Mouse (Mus musculus) retina, postnatal 7 days (tissue): Measurements from ENCODE around the gene Prm2.
A peak's percentile ranks its signal among the peaks of the same experiment; 100 is the strongest.
"Not testable (repeated sequence)": the region's sequence is repeated elsewhere in the genome, so short reads cannot be mapped to it uniquely, and the experiment has no call there.

Source experiments
- DNase-seq: peaks from one replicate; pipeline ENCODE4 v3.0.0-alpha.2; 2012; ENCODE audit warnings: low read depth, low spot score

Prm2 gene

GRCm38 (mm10) chr16:10812865-10813371, 17.0 kb upstream of the Prm2 start, which contains the start of gene Gm11172:
Gm11172 (plus strand) TSS chr16:10812915.
- no peak for DNase-seq

DNA sequence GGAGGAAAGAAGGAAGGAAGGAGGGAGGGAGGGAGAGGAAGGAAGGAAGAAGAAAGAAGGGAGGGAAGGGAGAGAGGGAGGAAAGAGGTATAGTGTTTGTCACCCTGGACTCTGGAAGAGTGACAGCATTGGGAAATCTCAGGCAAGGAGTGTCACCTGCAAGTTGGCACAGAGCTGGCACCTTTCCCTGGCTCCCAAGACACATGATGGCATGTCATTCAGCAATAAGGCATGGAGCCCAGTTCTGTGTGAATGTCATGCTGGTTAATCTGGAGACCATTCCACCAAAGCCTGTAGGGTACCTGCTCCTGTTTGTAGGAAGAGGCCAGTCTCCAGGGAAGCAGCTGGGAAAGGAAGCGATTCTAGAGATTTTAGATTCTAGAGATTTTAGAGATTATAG, 14.4 kb upstream of the Prm2 start:
- no peak for DNase-seq

DNA sequence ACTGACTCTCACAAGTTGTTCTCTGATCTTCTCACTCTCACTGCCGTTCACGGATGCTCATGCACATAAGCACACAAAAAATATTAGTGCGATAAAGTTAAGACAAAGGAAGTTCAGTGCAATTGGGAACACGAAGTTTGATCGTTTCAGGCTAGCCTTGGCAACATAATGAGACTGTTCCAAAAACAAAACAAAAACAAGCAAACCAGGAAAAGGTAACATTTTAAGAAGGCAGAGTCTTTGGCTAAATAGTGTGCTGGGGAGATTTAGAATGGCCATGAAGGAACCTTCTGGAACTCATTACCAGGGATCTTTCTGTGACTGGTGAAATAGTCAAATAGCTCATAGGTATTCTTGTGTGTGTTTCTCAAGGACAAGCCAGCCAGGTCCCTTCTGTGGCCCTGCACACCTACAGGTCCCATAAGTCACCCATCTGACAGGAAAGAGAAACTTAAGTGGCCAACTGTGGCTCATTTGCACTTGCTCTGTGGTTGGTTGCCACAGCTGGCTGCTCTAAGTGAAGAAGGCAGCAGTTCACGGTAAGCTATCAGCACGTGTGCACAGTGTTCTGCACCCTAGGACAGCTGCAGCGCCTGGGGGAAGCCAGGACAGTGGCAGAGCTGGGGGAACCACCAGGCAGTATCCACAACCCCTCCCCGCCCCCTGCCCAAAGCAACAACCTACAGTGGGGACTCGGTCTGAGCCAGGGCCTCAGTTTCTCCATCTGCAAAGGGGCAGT, 10.0 kb upstream of the Prm2 start, which contains the start of gene Prm1:
Prm1 (minus strand) TSS at position 51 of the 739 bp plus-strand sequence.
- no peak for DNase-seq

DNA sequence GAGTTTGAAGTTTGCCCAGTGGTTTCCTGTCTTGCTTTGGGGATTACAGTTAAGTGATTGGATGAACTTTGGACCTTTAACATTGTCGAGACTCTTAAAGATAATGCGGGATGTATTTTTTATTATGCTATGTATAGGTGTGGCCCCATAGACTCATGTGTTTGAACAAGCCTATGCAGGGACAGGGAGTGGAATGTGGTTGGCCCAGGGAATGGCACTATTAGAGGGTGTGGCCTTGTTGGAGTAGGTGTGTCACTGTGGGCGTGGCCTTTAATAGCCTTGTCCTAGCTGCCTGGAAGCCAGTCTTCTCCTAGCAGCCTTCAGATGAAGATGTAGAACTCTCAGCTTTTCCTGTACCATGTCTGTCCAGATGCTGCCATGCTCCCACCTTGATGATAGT, 6.5 kb upstream of the Prm2 start:
- not testable (repeated sequence) for DNase-seq

DNA sequence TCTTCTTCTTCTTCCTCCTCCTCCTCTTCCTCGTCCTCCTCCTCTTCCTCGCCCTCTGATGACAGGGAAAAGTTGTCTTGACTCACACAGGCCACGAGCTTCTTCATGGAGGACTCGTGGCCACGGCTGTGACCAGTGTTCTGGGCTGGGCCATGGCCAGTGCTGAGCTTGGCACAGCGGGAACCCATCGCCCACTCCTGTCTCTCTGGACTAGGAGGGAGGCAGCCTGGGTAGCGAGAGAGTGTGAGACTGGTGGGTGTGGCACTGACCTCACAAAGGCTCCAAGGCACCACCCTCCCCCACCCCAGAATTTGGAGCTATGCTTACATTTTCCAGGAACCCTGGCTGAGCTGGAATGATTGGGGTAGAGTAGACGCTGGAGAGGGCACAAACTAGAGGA, 5.2 kb downstream of the Prm2 start, which contains the start of gene Prm3:
Prm3 (minus strand) TSS at position 213 of the 400 bp plus-strand sequence.
- no peak for DNase-seq

DNA sequence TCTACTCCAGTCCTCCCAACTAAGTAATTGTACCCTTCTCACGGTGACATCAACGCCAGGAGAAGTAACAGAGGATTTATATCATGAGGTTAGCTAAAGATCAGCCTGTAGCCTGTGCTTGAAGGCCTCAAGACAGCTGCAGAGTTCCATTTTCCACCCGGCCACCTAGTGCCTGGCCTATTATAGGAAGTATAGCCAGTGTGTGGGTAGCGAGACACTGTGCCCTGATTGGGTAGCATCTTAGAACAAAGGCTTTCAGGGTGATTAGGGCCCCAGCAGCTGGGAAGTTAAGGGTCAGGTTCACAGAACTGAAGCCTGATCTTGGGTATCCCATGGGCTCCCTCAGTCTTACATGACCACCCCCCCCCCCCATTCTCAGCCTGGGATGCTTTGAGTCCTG, 7.1 kb downstream of the Prm2 start:
- no peak for DNase-seq

GRCm38 (mm10) chr16:10788271-10788670, 7.7 kb downstream of the Prm2 start, which contains the start of gene Tnp2:
Tnp2 (minus strand) TSS chr16:10788660.
- DNase-seq = no peak

DNA sequence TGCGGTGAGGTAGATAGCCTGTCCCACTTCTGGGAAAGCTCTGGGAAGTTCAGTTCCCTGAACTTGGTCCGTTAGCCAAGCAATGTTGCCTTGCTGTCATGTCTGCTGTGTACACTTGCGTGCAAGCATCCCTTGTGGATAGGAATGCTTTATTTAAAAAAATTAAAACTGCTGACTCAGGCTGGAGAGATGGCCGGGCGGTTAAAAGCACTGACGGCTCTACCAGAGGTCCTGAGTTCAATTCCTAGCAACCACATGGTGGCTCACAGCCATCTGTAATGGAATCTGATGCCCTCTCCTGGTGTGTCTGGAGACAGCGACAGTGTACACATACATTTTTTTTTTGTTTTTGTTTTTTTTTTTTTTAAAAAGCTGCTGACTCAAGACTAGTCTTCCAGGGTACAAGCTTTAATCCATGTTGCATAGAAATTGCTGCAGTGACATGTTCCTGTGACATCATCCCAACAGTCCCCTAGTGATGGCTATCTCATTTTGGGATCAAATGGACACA, 8.3 kb downstream of the Prm2 start:
- no peak for DNase-seq

DNA sequence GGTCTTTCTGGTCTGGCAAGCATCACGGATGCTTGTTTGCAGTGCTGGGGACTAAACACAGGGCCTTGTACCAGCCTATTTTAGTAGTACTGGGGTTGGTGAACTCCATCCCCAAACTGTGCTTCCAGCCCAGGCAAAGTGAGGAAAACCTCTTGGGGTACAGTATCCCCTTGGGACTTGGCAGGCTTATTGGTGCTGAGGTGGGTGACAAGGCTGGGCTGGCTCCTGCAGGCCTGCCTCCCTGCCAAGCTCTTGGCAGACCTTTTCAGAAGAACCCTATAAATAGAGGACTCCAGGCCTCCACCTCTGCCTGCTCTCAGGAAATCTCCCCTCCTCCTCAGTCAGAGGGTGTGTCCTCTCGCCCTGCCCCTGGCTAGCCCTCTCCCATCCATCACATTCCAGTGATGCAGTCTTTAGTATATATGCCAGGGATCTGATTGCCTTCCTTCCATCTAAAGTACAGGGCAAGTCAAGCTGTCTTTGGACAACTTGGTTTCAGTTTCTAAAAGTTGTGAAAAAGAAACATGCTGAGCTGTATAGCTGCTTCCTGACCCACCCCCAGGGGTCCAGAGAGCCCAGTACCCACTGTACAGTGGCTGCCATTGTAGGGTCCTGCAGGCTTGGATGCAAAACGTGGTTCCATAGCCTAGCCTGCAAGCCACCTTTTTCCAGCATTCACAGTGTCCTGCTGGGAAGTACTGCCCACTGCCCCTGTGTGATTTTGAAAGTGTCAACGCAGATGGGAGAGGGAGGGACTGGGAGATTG, 9.0 kb downstream of the Prm2 start:
- DNase-seq = no peak

DNA sequence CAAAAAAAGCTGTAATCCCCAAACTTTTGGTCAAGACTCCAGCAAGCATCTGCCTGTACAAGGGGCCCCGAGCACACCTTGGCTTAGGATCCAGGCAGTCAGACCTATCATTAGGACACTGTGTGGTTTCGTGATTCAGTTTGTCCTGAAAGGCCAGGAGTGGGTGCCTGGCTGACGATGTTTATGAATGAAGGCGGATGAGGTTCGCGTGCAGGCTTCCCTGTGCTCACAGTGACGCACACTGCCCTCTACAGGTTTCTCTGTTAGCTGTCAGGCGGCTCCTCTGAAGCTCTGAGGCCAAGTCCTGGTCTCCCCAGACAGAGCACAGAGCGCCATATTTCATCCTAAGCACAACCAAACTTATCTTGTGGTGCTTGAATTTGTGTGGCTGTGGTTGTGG, 9.6 kb downstream of the Prm2 start:
- DNase-seq = peak; percentile 76

DNA sequence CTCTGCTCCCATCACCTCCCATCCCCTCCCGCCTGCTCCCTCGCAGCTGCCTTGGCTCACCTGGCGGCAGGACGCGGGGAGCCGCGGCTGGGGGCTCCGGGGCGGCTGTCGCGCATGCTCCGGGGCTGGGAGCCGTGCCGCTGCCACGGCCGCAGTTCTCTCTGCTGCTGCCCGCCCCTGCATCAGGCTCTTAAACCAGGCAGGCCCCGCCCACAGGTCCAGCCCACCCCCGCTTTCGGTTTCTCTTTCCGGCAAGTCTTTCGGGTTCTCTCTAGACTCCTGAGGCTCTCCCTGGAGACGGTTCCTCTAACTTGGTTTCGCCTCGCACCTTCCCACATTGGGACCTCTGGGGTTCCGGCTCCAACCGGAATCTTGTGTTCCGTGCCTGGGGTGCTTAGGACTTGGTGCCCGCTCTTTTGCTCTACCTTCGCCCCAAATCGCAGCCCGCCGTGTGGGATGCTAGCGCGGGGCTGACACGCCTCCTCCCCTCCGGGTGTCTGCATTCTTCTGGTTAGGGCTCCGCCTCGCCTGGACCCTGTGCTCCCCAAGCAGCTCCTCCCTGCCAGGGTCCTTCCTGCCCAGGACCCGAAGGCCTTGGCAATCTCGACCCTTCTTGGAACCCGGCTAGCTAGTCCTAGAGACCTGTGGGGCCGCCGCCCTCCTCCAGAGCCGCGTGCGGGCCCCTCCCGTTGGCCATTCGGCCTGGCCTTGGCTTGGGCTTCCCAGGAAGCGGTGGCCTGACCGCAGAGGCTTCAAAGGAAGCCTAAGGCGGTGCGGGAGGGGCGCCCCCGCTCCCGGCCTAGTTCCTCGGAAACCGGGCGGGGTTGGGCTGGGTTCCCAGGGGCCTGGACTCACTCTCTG, 10.3 kb downstream of the Prm2 start, which contains the start of gene Socs1:
Socs1 (minus strand) TSS at position 166 of the 861 bp plus-strand sequence.
- peak; percentile 63 for DNase-seq

- DNase-seq = peak; percentile 86
These were observed 11.1 kb downstream of the Prm2 start for GRCm38 (mm10) chr16:10784793-10785370.

GRCm38 (mm10) chr16:10783883-10784792, 11.8 kb downstream of the Prm2 start:
- DNase-seq = peak; percentile 27

DNA sequence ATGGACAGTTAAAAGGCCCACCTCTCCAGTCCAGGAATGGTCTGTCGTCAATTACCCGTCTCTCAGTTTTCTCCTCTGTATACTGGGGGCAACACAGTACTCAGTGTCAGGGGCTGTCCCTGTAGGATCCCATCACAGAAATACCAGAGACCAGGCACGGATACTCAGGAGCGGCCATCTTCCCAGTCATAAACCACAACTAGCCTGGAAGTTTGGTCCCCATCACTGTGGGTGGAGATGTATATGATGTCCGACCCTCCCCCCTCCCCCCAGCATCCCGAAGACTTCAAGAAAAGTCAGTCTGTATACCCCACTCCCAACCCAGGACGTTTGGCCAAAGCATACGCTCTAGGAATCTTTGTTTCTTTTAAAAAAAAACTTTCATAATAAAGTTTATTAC, 12.5 kb downstream of the Prm2 start:
- DNase-seq = no peak

- no peak for DNase-seq
These were observed 12.8 kb downstream of the Prm2 start for GRCm38 (mm10) chr16:10783152-10783434.

DNA sequence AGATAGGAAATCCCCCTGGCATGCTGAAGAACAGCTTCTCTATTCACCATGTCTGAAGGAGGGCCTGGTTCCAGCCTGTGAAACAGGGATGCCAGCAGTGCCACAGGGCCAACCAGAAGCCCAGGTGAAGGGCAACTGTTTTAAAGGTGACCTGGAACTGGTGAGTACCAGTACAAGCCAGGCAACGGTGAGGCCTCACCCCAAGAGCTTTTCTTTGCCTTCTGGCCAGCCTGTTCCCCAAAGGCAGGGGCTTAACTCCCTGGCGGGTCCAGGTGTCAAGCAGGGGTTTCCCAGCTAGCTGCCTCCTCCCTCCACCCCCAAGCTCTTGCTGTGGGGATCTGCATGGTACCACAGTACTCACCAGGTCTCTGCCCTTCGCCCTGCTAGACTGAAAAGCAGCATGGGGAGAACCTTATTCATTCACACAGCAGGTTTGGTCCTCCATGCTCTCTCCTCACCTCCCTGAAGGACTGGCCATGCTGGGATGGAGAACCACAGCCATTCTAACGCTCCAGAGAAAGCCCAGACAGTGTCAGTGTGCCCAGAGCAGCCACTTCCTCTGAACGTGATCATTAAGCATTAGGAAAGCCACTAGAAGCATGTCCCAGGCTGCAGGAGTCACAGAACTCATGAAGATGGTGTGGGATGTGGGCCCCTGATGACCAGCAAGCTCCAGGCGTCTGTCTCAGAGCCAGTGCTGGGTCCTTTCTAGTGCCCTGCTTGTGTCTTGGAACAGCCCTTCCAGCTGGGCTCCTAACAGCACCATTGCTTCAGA, 13.4 kb downstream of the Prm2 start:
- no peak for DNase-seq

DNA sequence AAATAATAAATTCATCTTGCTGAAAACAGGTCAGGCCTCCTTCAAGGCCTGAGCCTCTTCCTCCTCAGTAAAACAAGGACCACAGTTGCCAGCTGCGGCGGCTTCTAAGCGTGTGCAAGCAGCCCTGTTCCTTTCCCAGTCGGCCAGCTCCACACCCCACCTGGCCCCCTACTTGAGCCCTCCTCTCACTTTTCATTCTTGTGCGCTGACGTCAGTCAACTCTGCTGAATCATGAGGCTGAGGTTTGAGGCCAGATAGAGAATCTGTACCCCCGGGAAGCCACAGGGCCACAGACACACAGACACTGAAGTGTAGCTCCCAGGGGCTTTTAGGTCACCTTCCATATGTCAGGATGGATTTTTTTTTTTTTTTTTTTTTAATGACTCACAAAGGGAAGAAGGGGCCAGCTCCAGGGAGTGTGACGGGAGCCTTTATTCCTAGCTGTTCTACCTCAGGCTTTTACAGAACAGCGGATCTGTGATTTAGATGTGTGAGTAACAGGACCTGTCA, 14.0 kb downstream of the Prm2 start:
- DNase-seq = no peak

GRCm38 (mm10) chr16:10780631-10781120, 15.3 kb downstream of the Prm2 start:
- DNase-seq = no peak
